Mouse (Mus musculus) liver, embryonic 12.5 days (tissue): ENCODE results near the gene Wbp4. TPM values are rescaled to one million over a fixed set of nuclear protein-coding genes. Genes with fewer than 3 reads are reported as not detected.

Experiments used
- polyA plus RNA-seq: library from polyadenylated mRNA; unstranded; fragments of >200 nt; fragmentation: Nextera tagmentation; extraction: Ambion mirVana; gene quantifications from 2 replicates; pipeline ENCODE4 v1.2.1, GENCODE M21; 2016

Wbp4 gene
- polyA plus RNA-seq, 1 experiment from 2014 or later: 23.5 TPM

Other genes starting within 250 kb of the Wbp4 start
- not detected in 2 replicates for gene Zfp957, start 234.2 kb downstream of the Wbp4 start, polyA plus RNA-seq
- 302 and 307 TPM in 2 replicates for gene Rgcc, start 179.9 kb downstream of the Wbp4 start, polyA plus RNA-seq
- gene Naa16, start 90.7 kb downstream of the Wbp4 start, polyA plus RNA-seq: 42.0 and 45.5 TPM in 2 replicates
- 6.7 and 7.3 TPM in 2 replicates for gene Mtrf1, start 83.7 kb downstream of the Wbp4 start, polyA plus RNA-seq
- 5.7 and 6.2 TPM in 2 replicates for gene Kbtbd7, start 55.0 kb downstream of the Wbp4 start, polyA plus RNA-seq
- 3.9 TPM in 2 replicates for gene Kbtbd6, start 29.7 kb downstream of the Wbp4 start, polyA plus RNA-seq
- gene Elf1, start 326 bp downstream of the Wbp4 start, polyA plus RNA-seq: 18.9 and 21.2 TPM in 2 replicates
- gene Sugt1, start 106.2 kb upstream of the Wbp4 start, polyA plus RNA-seq: 57.7 and 63.2 TPM in 2 replicates
- not detected in 2 replicates for gene Cnmd, start 180.7 kb upstream of the Wbp4 start, polyA plus RNA-seq